Mouse (Mus musculus): ENCODE results near the gene Timp2. TPM values are rescaled to one million over a fixed set of nuclear protein-coding genes. Genes with fewer than 3 reads are reported as not detected.

Timp2 gene
- total RNA-seq, 2 experiments from 2014 or later: 77.3 to 96.4 TPM

DNA sequence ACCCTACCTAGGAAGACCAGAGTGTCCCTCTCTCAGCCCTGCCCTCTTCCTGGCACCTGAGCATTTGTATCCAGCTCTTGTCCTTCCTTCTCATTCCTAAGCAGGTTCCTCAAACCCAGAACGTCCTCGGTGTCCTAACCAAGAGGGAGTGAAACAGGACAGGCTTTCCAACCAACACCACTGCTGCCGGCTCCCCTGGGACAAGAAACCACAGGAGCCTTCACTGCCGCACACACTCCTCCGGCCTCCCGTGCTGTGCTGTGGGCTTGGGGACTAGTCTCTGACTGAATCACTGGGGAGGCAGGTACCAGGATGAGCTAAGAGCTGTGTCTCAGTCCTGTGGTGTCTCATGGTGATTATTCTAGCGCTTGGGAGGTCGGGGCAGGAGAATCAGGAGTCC is 14.1 kb upstream of the Timp2 start:
- DNase-seq: peak; percentile 4

DNA sequence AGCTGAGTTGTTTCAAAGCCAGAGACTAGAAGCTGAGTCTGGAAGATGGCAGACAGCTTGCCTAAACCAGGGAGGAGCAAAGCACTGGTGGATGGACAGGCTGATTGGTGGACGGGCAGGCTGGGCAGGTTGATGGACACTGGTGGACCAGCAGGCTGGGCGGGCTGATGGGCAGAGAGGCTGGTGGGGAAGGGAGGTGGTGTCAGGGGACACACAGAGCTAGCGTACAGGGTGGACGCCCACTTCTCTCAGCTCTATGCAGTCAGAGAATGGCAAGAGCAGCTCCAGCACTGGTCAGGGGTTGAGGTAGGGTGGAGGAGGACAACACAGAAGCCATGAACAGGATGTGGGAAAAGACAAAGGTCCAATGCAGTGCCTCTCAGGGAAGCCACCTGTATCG is 13.7 kb upstream of the Timp2 start:
- peak; percentile 0 for DNase-seq

GRCm38 (mm10) chr11:118368330-118368729 is 12.8 kb upstream of the Timp2 start:
- peak; percentile 2 for DNase-seq

- DNase-seq: peak; percentile 1
Measured at GRCm38 (mm10) chr11:118366559-118366958, 11.0 kb upstream of the Timp2 start.

DNA sequence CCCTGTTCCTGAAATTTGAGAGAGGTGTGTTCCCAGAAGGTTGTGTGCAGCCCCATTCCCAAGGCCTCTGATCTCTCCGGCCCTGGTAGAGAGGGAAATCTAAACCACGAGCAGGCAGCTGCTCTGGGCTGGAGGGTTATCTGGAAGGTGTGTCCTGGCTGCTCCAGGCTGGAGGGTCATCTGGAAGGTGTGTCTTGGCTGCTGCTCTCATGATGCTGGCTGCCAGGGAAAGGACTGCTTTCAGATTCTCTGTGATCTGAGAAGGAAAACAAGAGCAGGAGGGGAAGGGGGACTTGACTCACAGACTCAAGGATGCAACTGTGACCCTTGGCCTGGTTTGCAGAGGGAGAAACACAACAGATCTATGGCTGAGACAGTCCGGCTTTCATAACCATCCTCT is 10.6 kb upstream of the Timp2 start:
- DNase-seq: peak; percentile 58

DNA sequence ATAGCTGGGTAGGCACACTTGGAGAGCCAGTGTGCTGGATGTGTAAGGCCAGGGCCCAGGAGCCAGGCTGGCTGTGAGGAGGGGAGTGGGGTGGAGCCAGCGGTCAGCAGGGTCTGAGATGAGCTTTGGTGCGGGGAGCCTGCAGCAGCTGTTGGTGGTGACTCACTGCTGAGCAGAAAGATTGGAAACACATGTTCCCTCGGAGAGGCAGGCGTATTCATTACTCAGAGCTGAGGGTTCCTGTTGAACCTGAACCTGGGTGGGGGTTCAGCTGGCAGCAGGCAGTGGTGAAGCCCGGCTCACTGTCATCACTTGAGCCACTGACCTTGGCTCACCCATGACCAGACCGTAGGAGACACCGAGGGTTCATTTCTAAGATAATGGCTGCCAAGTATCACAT is 9.6 kb upstream of the Timp2 start:
- DNase-seq: peak; percentile 82

DNA sequence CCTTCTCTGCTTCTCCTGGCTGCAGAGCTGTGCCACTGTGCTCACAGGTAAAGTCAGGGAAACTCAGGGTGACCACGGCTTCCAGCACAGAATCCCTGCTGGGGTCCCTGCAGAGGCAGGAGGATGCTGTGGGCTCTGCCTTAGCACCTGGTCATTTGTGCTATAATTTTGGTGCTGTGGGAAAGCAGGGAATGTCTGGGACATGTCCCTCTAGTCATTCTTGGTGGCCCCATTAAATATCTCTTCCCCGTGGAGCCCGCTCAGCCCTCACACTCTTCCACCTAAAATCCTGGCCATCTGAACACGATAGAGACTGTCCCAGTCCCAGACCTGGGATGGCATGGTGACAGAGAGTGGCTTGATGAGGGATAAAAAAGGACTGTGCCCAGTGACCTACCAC is 8.5 kb upstream of the Timp2 start:
- DNase-seq: peak; percentile 5

- peak; percentile 80 for DNase-seq
Measured at GRCm38 (mm10) chr11:118362971-118363518, 7.5 kb upstream of the Timp2 start.

DNA sequence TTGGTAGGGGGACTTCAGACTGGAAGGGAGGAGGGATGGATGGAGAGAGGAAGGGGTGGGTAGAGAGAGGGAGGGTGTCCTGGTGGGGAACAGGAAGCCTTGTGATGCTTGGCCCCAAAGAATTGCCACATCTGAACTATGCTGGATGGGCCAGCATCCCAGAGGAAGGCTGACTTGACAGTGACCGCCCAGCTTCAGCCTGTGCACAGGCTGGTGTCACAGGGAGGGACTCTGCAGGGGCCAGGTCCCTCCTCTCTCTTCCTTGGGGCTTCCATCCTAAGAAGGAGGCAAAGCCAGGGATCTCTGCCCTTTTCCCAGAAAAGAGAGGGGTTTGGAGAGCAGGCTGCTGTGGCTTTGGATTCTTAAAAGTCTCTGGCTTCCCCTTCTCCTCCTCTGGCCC is 7.0 kb upstream of the Timp2 start:
- peak; percentile 51 for DNase-seq

DNA sequence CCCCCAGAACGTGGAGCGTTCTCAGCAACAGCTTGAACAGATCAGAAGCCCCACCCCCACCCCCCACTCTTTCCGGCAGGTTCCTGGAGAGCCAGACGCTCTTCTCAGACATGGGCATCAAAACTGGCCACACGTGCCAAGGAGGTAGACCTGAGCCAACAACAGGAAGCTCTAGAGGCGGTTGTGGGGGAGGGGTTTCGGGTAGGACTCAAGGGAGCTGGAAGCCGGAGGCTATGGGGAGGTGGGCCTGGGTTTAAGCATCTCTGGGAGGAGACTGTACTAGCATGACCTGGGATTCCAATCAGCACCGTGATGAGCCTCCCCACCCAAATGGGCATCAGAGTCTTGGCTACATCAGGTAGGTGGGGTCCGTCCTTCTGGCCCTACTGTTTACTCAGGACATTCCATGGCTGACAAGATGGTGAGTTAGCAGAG is 5.4 kb upstream of the Timp2 start:
- peak; percentile 55 for DNase-seq

GRCm38 (mm10) chr11:118360491-118360890 is 5.0 kb upstream of the Timp2 start:
- DNase-seq: peak; percentile 60

DNA sequence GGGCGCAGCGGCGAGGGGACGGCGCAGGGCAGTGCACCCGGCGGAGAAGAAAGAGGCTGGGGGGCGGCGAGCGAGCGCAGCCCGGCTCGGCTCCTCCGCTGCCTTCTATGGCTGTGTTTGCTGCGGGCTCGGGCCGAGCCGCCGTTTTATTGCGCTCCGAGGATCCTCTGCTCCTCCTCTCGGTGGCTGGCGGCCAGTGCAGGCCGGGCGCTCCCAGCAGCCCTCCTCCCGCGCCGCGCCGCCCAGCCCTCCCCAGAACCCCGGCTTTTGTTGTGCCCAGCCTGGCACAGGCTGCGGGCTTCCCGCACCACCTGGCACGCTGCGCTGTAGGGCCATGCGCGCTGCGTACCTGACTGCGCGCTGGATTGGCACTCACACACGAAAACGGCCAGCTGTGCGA is 335 bp downstream of the Timp2 start:
- DNase-seq: peak; percentile 88

DNA sequence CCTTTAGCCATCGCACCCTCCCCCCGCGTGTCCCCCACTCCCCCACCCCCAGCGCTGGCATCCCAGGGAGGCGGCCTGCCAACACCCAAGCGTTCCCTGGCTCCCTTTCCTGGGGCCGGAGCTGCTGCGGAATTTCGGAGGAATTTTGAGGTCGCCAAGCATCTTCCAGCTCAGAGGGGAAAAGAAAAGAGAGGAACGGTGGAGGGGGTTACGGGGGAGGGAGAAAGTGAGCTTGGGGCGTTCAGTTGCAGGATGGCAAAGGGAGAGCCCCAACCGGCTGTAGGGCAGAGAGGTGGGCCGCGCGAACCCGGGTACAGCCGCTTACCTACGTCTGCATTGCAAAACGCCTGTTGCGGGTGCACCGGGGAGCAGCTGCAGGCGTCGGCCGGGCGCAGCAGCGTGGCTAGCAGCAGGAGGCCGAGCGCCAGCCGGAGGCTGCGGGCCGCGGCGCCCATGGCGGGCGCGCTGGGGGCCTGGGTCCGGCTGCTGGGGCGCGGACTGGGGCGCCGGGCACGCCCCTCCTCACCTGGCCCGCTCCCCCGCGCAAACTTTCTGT is 826 bp downstream of the Timp2 start:
- DNase-seq: peak; percentile 51

- no peak for DNase-seq
Measured at GRCm38 (mm10) chr11:118349494-118349893, 6.0 kb downstream of the Timp2 start.

GRCm38 (mm10) chr11:118348877-118349276 is 6.7 kb downstream of the Timp2 start:
- peak; percentile 68 for DNase-seq

GRCm38 (mm10) chr11:118348419-118348818 is 7.1 kb downstream of the Timp2 start:
- no peak for DNase-seq

- DNase-seq: no peak
Measured at GRCm38 (mm10) chr11:118347911-118348310, 7.6 kb downstream of the Timp2 start.

DNA sequence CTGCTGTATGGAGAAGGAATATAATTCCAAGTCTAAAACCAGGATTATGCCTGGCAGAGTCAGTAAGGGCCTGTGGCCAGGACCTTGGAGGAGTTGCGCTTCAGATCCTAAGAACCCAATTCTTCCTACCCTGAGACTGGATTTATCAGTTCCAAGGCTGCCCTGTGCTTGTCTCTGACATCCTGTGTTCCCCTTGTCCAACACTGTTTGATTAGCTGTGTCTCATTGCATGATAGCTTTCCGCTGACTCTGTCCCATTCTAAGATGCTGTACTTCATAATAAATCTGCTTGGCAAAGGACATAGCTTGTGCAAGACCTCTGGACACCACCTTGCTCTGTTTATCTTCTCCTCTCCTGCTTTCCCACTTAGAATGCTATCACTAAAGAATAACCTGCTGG is 8.1 kb downstream of the Timp2 start:
- no peak for DNase-seq

DNA sequence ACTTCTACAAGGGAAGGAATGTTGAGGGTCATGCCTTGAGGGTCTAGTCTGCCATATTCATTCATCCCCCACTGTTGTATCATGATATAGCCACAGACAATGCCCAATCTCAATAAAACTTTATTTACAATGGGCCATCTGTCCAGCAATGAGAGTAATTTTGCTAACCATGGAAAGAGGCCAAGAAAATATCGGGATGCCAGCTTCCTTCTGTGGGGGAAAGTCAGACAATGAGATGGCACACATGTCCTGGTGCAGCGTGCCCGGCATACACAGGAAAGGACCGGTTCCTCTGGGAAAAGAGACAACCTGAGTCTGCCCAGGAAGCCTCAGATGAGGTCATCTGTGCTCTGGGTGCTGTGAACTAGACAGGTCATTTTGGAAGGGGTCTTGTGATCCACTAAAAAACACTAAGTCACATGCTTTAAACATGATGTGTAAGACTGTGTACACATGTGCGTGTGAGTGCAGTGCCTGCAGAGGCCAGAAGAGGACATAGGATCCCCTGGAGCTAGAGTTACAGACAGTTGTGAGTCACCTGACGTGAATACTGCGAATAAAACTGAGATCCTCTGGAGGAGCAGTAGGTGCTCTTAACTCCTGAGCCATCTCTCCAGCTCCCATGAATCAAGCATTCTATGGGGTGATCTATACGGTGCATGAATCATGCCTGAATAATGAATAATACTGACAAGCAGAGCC is 9.0 kb downstream of the Timp2 start:
- no peak for DNase-seq

- no peak for DNase-seq
Measured at GRCm38 (mm10) chr11:118345693-118346092, 9.8 kb downstream of the Timp2 start.

DNA sequence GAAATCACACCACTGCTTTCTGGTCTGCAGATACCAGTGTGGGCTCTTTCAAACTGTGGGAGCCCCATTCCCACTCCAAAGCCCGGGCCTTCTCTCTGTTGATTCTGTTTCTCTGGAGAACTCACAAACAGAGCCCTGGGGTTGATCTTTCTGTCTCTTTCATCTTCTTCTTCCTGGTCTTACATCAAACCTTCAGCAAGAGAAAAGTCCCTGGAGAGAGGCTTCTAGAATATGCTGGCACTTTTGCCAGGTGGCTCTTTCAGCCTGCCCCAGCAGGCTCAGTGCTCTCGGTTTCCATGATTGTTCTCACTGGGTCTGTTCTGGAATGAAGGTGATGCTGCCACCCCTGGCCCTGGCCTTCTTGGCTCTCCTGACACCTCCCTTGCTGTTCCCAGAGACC is 11.9 kb downstream of the Timp2 start:
- no peak for DNase-seq

DNA sequence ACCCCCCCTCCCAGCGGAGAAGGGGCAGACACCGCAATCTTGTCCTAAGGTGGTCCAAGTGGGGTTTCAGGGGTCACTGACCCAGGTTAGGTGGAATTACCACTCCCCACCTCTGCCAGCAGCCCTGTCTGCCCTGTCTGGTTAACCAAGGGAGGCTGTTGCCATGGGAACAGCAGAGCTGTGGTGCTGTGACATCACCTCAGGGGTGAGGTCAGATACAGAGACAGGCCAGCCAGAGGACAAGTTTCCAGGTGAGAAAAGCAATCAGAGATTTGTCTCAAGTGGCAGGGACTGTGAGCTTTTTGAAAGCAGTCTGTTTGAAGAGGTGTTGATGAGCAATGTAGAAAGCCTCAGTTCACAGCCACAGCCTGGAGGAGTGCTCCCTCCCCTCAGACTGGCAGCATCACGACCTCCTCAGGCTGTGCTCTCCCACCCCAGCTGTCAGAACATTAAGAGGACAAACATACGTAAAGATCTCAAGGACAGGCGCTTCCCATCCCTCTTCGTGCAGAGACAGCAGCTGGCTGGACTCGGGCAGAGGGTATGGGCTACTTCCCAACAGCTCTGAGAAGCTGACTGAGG is 13.0 kb downstream of the Timp2 start, which contains the start of gene Cep295nl:
TSS of gene Cep295nl (minus strand) at position 101 of the 582 bp plus-strand sequence.
- no peak for DNase-seq

DNA sequence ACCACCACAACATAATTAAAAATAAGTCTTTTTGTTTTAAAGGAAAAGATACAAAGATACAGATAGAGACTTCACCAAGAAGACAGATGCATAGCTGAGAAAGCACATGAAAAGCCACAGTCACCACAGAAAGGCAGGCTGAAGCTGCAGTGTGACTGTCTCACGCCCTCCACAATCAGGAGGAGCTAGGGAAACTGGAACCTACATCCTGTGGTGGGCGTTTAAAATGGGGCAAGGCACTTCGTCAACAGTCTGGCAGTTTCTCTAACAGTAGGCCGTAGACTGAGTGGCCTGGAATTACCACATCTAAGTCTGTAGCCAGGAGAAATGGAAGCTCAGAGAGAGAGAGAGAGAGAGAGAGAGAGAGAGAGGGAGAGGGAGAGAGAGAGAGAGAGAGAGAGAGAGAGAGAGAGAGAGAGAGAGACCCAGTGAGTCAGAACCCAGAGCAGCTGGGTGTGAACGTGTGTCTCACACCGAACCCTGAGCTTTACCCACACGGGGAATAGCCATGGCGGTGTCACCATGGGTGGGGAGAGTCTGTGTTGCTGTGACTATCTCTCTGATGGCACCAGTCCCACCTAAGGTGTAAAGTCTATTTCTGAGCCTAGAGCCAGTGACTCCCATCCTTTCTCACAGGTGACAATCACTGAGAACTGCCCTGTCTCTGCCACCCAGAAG is 17.9 kb downstream of the Timp2 start:
- no peak for DNase-seq
